Mouse (Mus musculus) liver, embryonic 15.5 days (tissue): ENCODE data around the gene Trex1. TPM values are rescaled to one million over a fixed set of nuclear protein-coding genes. Genes with fewer than 3 reads are reported as not detected.
A peak's percentile ranks its signal among the peaks of the same experiment; 100 is the strongest.

Experiments used
- ATAC-seq: fragments of 200-750 bp; cut with Nextera tagmentation; 2 replicates; pipeline ENCODE4 v1.8.0; 2017; ENCODE audit warnings: moderate number of reproducible peaks, mild to moderate bottlenecking, moderate library complexity; ENCODE audit not compliant: insufficient read depth
- H3K27ac ChIP-seq: fragments of 300-500 bp; sonication (generic); replicated peaks from 2 replicates; pipeline ENCODE4 v1.5.1; 2015; ENCODE audit warnings: mild to moderate bottlenecking, inconsistent platforms
- H3K27me3 ChIP-seq: fragments of 300-500 bp; sonication (generic); 2 replicates; pipeline ENCODE4 v1.6.1; 2015; ENCODE audit warnings: mild to moderate bottlenecking, inconsistent platforms
- H3K36me3 ChIP-seq: fragments of 300-500 bp; sonication (generic); replicated peaks from 2 replicates; pipeline ENCODE4 v1.6.1; 2015; ENCODE audit warnings: moderate library complexity, mild to moderate bottlenecking, inconsistent platforms
- H3K4me1 ChIP-seq: fragments of 300-500 bp; sonication (generic); replicated peaks from 2 replicates; pipeline ENCODE4 v1.6.1; 2015; ENCODE audit warnings: inconsistent platforms
- H3K4me2 ChIP-seq: fragments of 300-500 bp; sonication (generic); 2 replicates; pipeline ENCODE4 v1.6.1; 2015; ENCODE audit warnings: moderate library complexity, mild to moderate bottlenecking, inconsistent platforms
- H3K4me3 ChIP-seq: fragments of 300-500 bp; sonication (generic); replicated peaks from 2 replicates; pipeline ENCODE4 v1.5.1; 2015; ENCODE audit warnings: mild to moderate bottlenecking, inconsistent platforms
- H3K9ac ChIP-seq: fragments of 300-500 bp; sonication (generic); 2 replicates; pipeline ENCODE4 v1.6.1; 2015; ENCODE audit warnings: moderate library complexity, mild to moderate bottlenecking, inconsistent platforms
- H3K9me3 ChIP-seq: fragments of 300-500 bp; sonication (generic); replicated peaks from 2 replicates; pipeline ENCODE4 v1.6.1; 2016; ENCODE audit warnings: inconsistent platforms
- WGBS: fragments of 180-500 bp; shearing (Covaris S2); methylation state at CpG from one replicate; pipeline ENCODE4 v1.1.7; 2015; ENCODE audit warnings: mixed read lengths; ENCODE audit not compliant: insufficient replicate concordance; 5-methylcytosine and 5-hydroxymethylcytosine counted together
- polyA plus RNA-seq: library from polyadenylated mRNA; unstranded; fragments of >200 nt; fragmentation: Nextera tagmentation; extraction: Ambion mirVana; gene quantifications from 2 replicates; pipeline ENCODE4 v1.2.1, GENCODE M21; 2015

Gene Trex1
- polyA plus RNA-seq, 1 experiment from 2014 or later, result 8.6 TPM

DNA sequence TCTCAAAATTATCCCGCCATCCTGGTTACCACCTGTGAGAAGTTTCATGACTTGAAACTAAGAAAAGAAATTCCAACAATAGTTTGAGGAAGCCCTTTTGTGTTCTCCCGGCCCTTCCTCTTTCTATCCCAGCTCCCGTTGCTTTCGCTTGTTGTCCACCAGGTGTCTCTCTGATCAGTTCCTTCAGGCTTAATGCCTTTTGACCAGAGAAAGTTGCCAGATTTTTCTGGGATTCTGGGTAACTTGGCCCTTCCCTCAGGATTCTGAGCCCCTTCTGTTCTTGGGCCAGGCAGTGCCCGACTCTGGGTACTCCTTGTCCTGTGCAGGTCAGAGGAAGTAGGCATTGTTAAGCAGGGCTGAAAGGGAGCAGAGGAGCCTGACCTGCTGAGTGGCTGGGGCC, 28.5 kb upstream of the Trex1 start:
- peaks cover 27% of the 10 kb centered on the region for H3K36me3 ChIP-seq
- H3K9me3 ChIP-seq, result no peaks in the 10 kb centered on the region
- no peak overlapping the region for H3K4me3 ChIP-seq
- H3K27me3 ChIP-seq, result 0 out of 2 replicates have a peak, but pooled peaks cover 3% of the 10 kb centered on the region
- ATAC-seq, result no peak
- H3K27ac ChIP-seq, result no peak overlapping the region
- H3K9ac ChIP-seq, result no peak overlapping the region
- no peak overlapping the region for H3K4me2 ChIP-seq
- 25% methylated on average over 5 of the region's 5 CpGs for WGBS
- peaks cover 31% of the 10 kb centered on the region for H3K4me1 ChIP-seq

DNA sequence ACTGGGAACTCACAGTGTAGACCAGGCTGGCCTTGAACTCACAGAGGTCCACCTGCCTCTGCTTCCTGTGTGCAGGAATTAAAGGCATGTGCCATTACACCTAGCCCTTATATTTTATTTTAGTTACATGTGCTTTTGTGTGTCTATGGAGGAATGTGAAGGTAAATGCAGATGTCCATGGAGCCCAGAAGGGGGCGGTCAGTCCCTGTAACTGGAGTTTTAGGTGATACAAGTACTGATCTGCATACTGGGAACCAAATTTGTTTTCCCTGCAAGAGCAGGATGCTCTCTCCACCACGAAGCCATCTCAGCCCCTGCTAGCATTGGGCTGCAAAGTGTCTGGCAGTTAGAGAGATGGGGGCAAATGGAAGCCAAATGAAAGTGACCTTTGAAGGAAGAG, 25.4 kb upstream of the Trex1 start:
- Histone ChIP-seq H3K36me3 (peaks cover 19% of the 10 kb centered on the region), H3K4me1 (peaks cover 38% of the 10 kb centered on the region), H3K9me3 (no peaks in the 10 kb centered on the region), H3K4me2 (no peak overlapping the region), H3K4me3 (no peak overlapping the region), H3K27ac (no peak overlapping the region), H3K27me3 (no peaks in the 10 kb centered on the region), H3K9ac (no peak overlapping the region)
- ATAC-seq, result no peak
- WGBS, result 12% methylated on average over 2 of the region's 2 CpGs

- Histone ChIP-seq H3K27me3 (no peaks in the 10 kb centered on the region), H3K36me3 (peaks cover 27% of the 10 kb centered on the region), H3K4me2 (peak within 1 kb of the TSS; percentile 73), H3K9me3 (no peaks in the 10 kb centered on the region), H3K9ac (peak within 1 kb of the TSS; percentile 87), H3K4me3 (peak within 1 kb of the TSS; percentile 88), H3K27ac (peak within 1 kb of the TSS; percentile 81), H3K4me1 (peaks cover 29% of the 10 kb centered on the region)
- WGBS, result under 1% methylated on average over 37 of the region's 37 CpGs
- peak; percentile 99 for ATAC-seq
Observed at GRCm38 (mm10) chr9:109082124-109082800, 22.7 kb upstream of the Trex1 start, which contains the start of the genes Ccdc51 and Tma7. Ccdc51 (plus strand) TSS chr9:109082493. Tma7 (minus strand) TSS chr9:109082587.

DNA sequence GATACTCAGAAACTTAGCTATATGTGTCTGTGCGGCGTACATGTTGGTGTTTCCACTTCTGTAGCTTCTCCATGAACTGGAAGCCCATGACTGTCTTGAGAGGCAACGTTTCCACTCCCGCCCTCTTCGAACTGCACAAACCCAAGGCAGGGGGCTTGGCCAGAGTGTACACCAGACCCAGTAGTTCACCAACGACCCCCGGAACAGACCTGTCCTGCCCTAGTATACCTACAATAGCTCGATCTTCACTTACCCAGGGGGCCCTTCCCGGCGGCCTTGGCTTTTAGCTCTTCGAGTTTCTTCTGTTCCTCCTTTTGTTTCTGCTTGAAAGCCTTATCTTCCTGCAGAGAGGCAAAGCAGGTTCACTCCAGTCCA, 22.2 kb upstream of the Trex1 start:
- peaks cover 29% of the 10 kb centered on the region for H3K4me1 ChIP-seq
- H3K27me3 ChIP-seq, result no peaks in the 10 kb centered on the region
- H3K27ac ChIP-seq, result peak overlapping the region; percentile 81
- WGBS, result 1% methylated on average over 11 of the region's 11 CpGs
- no peaks in the 10 kb centered on the region for H3K9me3 ChIP-seq
- H3K4me3 ChIP-seq, result peak overlapping the region; percentile 88
- peak overlapping the region; percentile 73 for H3K4me2 ChIP-seq
- H3K36me3 ChIP-seq, result peaks cover 27% of the 10 kb centered on the region
- 0 out of 2 replicates have a peak, but pooled peaks have one; percentile 1 for ATAC-seq
- peak overlapping the region; percentile 87 for H3K9ac ChIP-seq

DNA sequence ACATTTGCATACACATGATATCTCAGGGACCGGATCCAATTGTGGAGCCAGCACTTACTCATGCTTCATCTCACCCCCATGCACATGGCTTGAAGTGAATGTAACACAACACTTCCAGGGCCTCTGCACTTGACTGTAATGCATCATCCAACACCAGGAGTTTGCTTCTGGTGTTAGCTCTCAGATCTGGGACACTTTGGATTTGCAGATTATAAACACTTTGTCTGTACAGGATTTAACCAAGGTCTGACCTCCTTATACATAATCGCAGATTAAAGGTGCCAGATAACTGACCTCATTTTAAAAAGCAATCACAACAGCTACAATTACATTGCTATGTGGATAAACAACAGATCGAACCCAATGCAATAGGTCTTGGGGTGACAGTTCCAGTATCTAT, 21.0 kb upstream of the Trex1 start:
- H3K4me3 ChIP-seq, result peak overlapping the region; percentile 88; the same call in 1 of the 2 replicates
- H3K9ac ChIP-seq, result 0 out of 2 replicates have a peak overlapping the region, but pooled peaks have one; percentile 87
- H3K27ac ChIP-seq, result no peak overlapping the region
- peaks cover 27% of the 10 kb centered on the region for H3K36me3 ChIP-seq
- peaks cover 29% of the 10 kb centered on the region for H3K4me1 ChIP-seq
- peak overlapping the region; percentile 73 for H3K4me2 ChIP-seq
- H3K27me3 ChIP-seq, result no peaks in the 10 kb centered on the region
- 79% methylated on average over 3 of the region's 3 CpGs for WGBS
- ATAC-seq, result no peak
- no peaks in the 10 kb centered on the region for H3K9me3 ChIP-seq

GRCm38 (mm10) chr9:109073661-109074573, 14.4 kb upstream of the Trex1 start, which contains the start of gene Atrip:
Atrip (minus strand) TSS chr9:109074124.
- peak within 1 kb of the TSS; percentile 89 for H3K9ac ChIP-seq
- peak within 1 kb of the TSS; percentile 77 for H3K27ac ChIP-seq
- peaks cover 36% of the 10 kb centered on the region for H3K36me3 ChIP-seq
- WGBS, result under 1% methylated on average over 57 of the region's 57 CpGs
- H3K4me2 ChIP-seq, result peak within 1 kb of the TSS; percentile 94
- peaks cover 29% of the 10 kb centered on the region for H3K4me1 ChIP-seq
- peak within 1 kb of the TSS; percentile 88 for H3K4me3 ChIP-seq
- peak; percentile 96 for ATAC-seq
- no peaks in the 10 kb centered on the region for H3K9me3 ChIP-seq
- no peaks in the 10 kb centered on the region for H3K27me3 ChIP-seq

GRCm38 (mm10) chr9:109068095-109068735, 8.7 kb upstream of the Trex1 start:
- no peak for ATAC-seq
- H3K36me3 ChIP-seq, result peaks cover 84% of the 10 kb centered on the region
- H3K27me3 ChIP-seq, result no peaks in the 10 kb centered on the region
- H3K4me1 ChIP-seq, result peaks cover 12% of the 10 kb centered on the region
- 86% methylated on average over 3 of the region's 3 CpGs for WGBS
- H3K4me3 ChIP-seq, result no peak overlapping the region
- no peak overlapping the region for H3K9ac ChIP-seq
- H3K27ac ChIP-seq, result no peak overlapping the region
- H3K9me3 ChIP-seq, result no peaks in the 10 kb centered on the region
- H3K4me2 ChIP-seq, result no peak overlapping the region

DNA sequence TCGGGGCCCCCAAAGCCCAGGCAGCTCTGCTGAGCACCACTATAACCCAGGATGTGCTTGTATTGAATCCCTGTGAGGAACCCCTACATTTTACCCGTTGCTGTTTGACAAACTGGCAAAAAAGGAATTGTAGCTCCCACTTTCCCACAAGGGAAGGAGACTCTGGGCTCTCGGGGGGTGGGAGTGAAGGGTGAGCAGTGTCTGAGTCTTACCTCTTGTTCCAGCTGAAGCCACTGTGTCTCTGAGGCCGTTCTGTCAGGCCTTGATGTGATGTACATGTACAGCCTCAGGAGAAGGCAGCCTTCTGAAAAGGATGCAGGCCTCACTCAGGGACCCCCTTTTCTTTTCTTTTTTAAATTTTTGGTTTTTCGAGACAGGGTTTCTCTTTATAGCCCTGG, 1.4 kb upstream of the Trex1 start:
- H3K27me3 ChIP-seq, result no peaks in the 10 kb centered on the region
- no peak overlapping the region for H3K4me3 ChIP-seq
- H3K9me3 ChIP-seq, result no peaks in the 10 kb centered on the region
- H3K27ac ChIP-seq, result no peak overlapping the region
- 70% methylated on average over 5 of the region's 5 CpGs for WGBS
- no peak for ATAC-seq
- H3K4me2 ChIP-seq, result no peak overlapping the region
- peaks cover 58% of the 10 kb centered on the region for H3K36me3 ChIP-seq
- peaks cover 27% of the 10 kb centered on the region for H3K4me1 ChIP-seq
- H3K9ac ChIP-seq, result no peak overlapping the region

- H3K4me2 ChIP-seq, result peak overlapping the region; percentile 88; the same call in 1 of the 2 replicates
- peaks cover 52% of the 10 kb centered on the region for H3K36me3 ChIP-seq
Observed at GRCm38 (mm10) chr9:109060184-109060897, 807 bp upstream of the Trex1 start.

DNA sequence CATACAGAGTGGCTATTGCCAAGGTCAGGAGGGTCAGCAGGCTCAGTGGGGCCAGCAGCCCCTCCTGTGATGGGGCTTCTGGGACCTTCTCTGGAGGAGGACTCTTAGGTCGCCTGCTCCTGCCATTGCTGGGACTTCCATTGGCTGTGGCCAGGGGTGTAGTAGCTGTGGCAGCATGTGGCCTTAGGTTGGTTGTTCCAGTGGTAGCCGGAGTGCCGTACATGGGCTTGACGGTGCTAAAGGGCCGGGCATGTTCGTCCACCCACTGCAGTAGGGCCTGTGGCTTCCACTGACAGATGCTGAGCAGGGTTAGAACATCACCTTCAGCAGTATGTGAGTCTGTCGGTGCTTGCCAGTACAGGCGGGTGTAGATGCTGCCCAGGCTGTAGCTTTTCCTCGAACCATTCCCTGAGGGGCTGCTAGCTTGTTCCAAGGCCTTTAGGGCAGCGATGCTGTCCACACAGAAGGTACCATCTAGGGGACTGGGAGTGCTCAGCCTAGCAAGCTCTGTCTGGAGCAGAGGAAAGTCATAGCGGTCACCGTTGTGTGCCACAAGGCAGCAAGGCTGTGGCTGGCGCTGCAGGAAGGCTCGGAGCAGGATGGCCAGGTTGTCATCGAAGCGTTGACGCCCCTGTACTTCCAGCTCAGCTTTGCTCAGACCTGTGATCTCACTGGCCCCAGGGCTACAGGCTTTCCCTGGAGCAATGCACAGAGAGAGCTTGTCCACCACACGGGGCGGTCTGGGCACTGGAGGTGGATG, 1.3 kb downstream of the Trex1 start:
- Histone ChIP-seq H3K9ac (peak overlapping the region; percentile 46), H3K27ac (peak overlapping the region; percentile 83), H3K36me3 (peaks cover 31% of the 10 kb centered on the region), H3K4me2 (peak overlapping the region; percentile 88), H3K27me3 (no peaks in the 10 kb centered on the region), H3K4me3 (peak overlapping the region; percentile 59), H3K4me1 (peaks cover 49% of the 10 kb centered on the region), H3K9me3 (no peaks in the 10 kb centered on the region)
- 86% methylated on average over 19 of the region's 19 CpGs for WGBS
- ATAC-seq, result no peak

More at GRCm38 (mm10) chr9:109060184-109060897, 807 bp upstream of the Trex1 start:
- Histone ChIP-seq H3K9me3 (no peaks in the 10 kb centered on the region), H3K27me3 (no peaks in the 10 kb centered on the region), H3K9ac (no peak overlapping the region), H3K27ac (no peak overlapping the region), H3K4me1 (peaks cover 33% of the 10 kb centered on the region), H3K4me3 (no peak overlapping the region)
- WGBS, result 86% methylated on average over 16 of the region's 16 CpGs
- ATAC-seq, result no peak
